Mouse (Mus musculus): ENCODE data around the gene Nsa2.

Gene Nsa2

GRCm38 (mm10) chr13:97086316-97086715 is 51.4 kb downstream of the Nsa2 start:
- no peak for DNase-seq

DNA sequence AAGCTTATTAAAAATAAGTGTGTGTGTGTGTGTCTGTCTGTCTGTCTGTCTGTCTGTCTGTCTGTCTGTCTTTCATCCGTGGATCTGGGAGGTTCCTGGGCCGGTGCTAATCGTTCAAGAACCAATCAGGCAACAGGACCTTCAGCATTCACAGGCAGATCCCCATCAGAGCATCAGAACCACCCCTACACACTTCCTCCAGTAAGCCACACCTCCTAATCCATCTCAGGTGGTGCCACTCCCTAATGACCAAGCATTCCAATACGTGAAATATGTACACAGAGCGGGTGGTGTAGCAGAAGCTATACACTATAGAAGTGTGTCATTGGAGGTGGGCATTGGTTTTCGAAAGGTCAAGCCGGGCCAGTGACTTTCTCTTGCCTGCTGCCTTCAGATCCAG is 55.3 kb downstream of the Nsa2 start:
- DNase-seq, result no peak

- no peak for DNase-seq
These were observed 57.1 kb downstream of the Nsa2 start for GRCm38 (mm10) chr13:97080615-97081014.

- DNase-seq, result no peak
These were observed 57.5 kb downstream of the Nsa2 start for GRCm38 (mm10) chr13:97080201-97080600.
